Mouse (Mus musculus): ENCODE measurements around the gene Gab2. TPM values are rescaled to one million over a fixed set of nuclear protein-coding genes. Genes with fewer than 3 reads are reported as not detected.

The Gab2 gene
- polyA plus RNA-seq, 1 experiment from 2014 or later, result 5.5 TPM

DNA sequence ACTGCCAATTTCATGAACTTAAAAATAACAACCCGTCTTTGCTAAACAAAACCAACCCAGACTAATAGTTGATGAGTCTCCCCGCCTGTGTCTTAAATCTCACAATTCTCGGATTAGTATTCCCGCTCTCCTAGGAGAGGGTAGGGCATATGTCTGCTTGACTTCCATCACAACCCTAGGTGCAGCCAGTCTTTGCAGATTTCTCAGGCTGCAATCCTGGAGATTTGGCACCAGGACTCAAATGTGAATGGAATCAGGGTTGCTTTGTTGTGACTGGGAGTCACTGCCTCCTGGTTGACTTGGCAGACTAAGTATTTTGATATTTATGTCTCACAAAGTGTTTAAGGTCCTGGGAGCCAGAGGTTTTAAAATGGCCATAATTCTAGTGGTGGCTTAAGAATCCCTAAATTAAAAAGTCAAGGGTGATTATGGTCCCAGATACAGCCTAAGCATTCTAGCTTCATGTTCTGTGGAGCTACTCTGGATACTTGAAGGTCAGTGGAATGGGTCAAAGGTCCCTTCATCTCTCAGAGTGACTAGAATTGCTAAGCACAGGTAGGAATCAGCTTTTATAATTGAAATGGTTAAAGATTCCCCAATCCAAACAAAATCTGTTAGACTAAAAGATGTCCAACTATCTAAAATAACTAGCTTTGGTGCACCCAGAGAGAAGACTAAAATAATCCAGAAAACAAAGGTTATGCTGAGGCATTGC, 1.6 kb upstream of the Gab2 start:
- 70% methylated on average over 4 of the region's 4 CpGs for WGBS
- Histone ChIP-seq H3K27ac (ENCODE audit: low read depth, low read length) (0 out of 2 replicates have a peak overlapping the region, but pooled peaks have one; percentile 98), H3K9ac (ENCODE audit: low read depth, low read length) (no peak overlapping the region), H3K4me2 (replicated peaks; ENCODE audit: low read depth) (no peak overlapping the region), H3K4me3 (ENCODE audit: low read depth, low read length) (no peak overlapping the region), H3K36me3 (ENCODE audit: control insufficient read depth, insufficient read depth) (no peaks in the 10 kb centered on the region), H3K4me1 (replicated peaks; ENCODE audit: control insufficient read depth, insufficient read depth, low read length) (0 out of 2 replicates have a peak, but pooled peaks cover 2% of the 10 kb centered on the region), H3K27me3 (replicated peaks; ENCODE audit: control insufficient read depth, insufficient read depth, low read length) (no peaks in the 10 kb centered on the region), H3K9me3 (ENCODE audit: control insufficient read depth) (no peaks in the 10 kb centered on the region)
- ATAC-seq, result no peak
- no peak for TF ChIP-seq CTCF (IDR thresholded peaks at IDR 0.05; ENCODE audit: low read depth)

DNA sequence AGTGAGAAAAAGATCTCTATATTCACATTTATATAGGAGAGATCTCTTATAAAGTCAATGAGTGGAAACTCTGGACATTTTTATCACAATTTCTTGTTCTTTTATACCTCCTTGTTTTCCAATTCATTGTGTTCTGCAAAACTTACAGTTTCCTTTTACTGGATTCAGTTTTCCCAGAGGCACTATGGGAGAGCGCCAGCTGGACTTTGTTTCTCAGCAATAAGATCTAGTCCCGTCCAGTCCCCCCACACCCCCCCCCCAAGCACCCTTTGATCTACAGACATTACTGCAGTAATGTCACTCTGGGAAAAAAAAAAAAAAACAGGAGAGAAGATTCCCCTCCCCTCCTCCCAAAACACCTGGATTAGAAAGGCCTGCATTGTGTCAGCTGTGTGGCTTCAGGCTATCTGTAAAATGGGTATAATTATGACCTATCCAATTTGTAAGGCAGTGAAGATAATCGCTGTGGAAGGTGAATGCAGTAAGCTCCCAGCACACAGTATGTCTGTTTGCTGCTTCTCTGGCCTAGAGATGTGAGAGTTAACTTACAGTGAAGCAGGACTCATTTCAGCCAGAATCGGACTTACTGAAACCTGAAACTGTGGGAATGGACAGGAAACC, 655 bp upstream of the Gab2 start:
- Histone ChIP-seq H3K4me1 (replicated peaks; ENCODE audit: control insufficient read depth, insufficient read depth, low read length) (0 out of 2 replicates have a peak, but pooled peaks cover 2% of the 10 kb centered on the region), H3K27me3 (replicated peaks; ENCODE audit: control insufficient read depth, insufficient read depth, low read length) (no peaks in the 10 kb centered on the region), H3K4me3 (ENCODE audit: low read depth, low read length) (peak overlapping the region; percentile 82), H3K4me2 (replicated peaks; ENCODE audit: low read depth) (peak overlapping the region; percentile 85), H3K9me3 (ENCODE audit: control insufficient read depth) (no peaks in the 10 kb centered on the region), H3K36me3 (ENCODE audit: control insufficient read depth, insufficient read depth) (no peaks in the 10 kb centered on the region), H3K27ac (ENCODE audit: low read depth, low read length) (peak overlapping the region; percentile 98), H3K9ac (ENCODE audit: low read depth, low read length) (peak overlapping the region; percentile 94)
- no peak for ATAC-seq
- TF ChIP-seq CTCF (IDR thresholded peaks at IDR 0.05; ENCODE audit: low read depth), result no peak
- whole genome bisulfite sequencing, result 21% methylated on average over 4 of the region's 4 CpGs

DNA sequence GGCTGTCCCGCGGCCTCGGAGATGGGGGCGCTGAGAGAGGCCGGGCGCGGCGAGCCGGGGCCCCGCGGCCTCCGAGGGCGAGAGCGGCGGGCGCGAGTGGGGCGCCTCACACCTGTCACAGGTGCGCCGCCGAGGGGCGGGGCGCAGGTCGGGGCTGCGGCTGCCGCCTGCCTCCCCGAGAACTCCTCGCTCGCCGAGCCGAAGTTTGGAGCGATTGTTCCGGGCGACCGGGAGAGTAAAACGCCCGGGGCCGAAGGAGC, 503 bp downstream of the Gab2 start:
- under 1% methylated on average over 18 of the region's 38 CpGs for WGBS
- TF ChIP-seq CTCF (IDR thresholded peaks at IDR 0.05; ENCODE audit: low read depth), result no peak
- H3K36me3 ChIP-seq (ENCODE audit: control insufficient read depth, insufficient read depth), result no peaks in the 10 kb centered on the region
- peak; percentile 82 for ATAC-seq
- peak overlapping the region; percentile 85 for H3K4me2 ChIP-seq (replicated peaks; ENCODE audit: low read depth)
- H3K27ac ChIP-seq (ENCODE audit: low read depth, low read length), result peak overlapping the region; percentile 98
- H3K4me1 ChIP-seq (replicated peaks; ENCODE audit: control insufficient read depth, insufficient read depth, low read length), result 0 out of 2 replicates have a peak, but pooled peaks cover 2% of the 10 kb centered on the region
- H3K9me3 ChIP-seq (ENCODE audit: control insufficient read depth), result no peaks in the 10 kb centered on the region
- peak overlapping the region; percentile 82 for H3K4me3 ChIP-seq (ENCODE audit: low read depth, low read length)
- H3K9ac ChIP-seq (ENCODE audit: low read depth, low read length), result peak overlapping the region; percentile 94
- H3K27me3 ChIP-seq (replicated peaks; ENCODE audit: control insufficient read depth, insufficient read depth, low read length), result no peaks in the 10 kb centered on the region

DNA sequence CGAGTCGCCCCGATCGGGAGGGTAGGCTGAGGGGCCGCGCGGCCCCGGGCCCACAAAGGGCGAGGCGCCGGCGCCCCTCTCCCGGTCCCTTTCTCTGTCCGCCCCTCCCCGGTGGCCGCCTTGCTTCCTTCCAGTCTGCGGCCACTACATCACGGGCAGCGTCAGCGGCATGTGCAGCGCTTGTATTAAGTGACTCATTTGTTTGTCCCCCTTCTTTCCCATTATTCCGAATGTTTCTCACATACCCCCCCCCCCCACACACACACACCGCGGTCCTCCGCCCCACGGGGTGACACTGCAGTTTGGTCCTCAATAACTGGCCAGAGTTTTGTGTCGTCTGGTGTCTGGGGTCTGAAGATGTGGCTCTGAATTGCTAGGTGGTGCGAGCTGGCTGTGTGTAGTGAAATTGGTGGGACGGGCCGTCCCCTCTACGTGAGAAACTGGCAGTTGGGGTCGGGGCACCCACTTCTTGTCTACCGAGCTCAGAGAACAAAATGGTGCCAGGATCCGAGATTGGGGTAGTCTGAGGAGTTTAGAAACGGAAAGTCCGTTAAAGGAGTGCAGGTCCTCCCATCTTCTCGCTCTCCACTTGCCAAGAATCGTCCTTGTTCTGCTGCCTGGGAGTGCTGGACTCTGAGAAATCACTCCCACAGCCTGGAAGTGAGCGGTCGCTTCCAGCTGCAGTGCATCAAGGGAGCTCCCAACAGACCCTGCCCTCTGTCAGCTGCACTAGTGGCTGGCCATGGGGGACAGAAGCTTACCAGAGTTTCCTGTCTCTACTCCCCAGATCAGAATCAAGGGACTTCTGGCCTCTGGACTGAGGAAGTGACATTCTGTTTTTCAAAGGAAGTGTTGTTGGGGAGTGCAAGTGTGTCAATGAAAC, 1.1 kb downstream of the Gab2 start:
- WGBS, result under 1% methylated on average over 28 of the region's 40 CpGs
- Histone ChIP-seq H3K4me3 (ENCODE audit: low read depth, low read length) (peak overlapping the region; percentile 82), H3K4me2 (replicated peaks; ENCODE audit: low read depth) (peak overlapping the region; percentile 85), H3K4me1 (replicated peaks; ENCODE audit: control insufficient read depth, insufficient read depth, low read length) (0 out of 2 replicates have a peak, but pooled peaks cover 2% of the 10 kb centered on the region), H3K9me3 (ENCODE audit: control insufficient read depth) (no peaks in the 10 kb centered on the region), H3K27me3 (replicated peaks; ENCODE audit: control insufficient read depth, insufficient read depth, low read length) (no peaks in the 10 kb centered on the region), H3K27ac (ENCODE audit: low read depth, low read length) (peak overlapping the region; percentile 98), H3K9ac (ENCODE audit: low read depth, low read length) (peak overlapping the region; percentile 94), H3K36me3 (ENCODE audit: control insufficient read depth, insufficient read depth) (no peaks in the 10 kb centered on the region)
- ATAC-seq, result peak; percentile 45
- TF ChIP-seq CTCF (IDR thresholded peaks at IDR 0.05; ENCODE audit: low read depth), result no peak

DNA sequence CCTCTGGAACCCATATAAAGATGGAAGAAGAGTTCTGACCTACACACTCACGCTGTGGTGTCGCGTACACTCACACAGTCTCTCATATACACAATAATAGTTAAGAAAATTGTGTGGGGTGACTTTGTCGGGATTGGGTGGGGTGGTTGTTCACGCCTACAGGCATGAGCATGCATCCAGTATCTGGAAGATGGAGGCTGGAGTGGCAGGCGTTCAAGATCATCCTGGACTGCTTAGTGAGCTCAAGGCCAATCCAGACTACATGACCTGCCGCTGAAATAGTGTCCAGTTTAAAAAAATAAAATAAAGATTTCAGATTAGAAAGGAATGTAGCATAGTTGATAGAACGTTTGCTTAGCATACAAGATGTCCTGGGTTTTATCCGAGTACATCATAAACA, 2.2 kb downstream of the Gab2 start:
- Histone ChIP-seq H3K4me1 (replicated peaks; ENCODE audit: control insufficient read depth, insufficient read depth, low read length) (0 out of 2 replicates have a peak, but pooled peaks cover 2% of the 10 kb centered on the region), H3K27me3 (replicated peaks; ENCODE audit: control insufficient read depth, insufficient read depth, low read length) (no peaks in the 10 kb centered on the region), H3K4me2 (replicated peaks; ENCODE audit: low read depth) (peak overlapping the region; percentile 85), H3K9ac (ENCODE audit: low read depth, low read length) (no peak overlapping the region), H3K27ac (ENCODE audit: low read depth, low read length) (no peak overlapping the region), H3K36me3 (ENCODE audit: control insufficient read depth, insufficient read depth) (no peaks in the 10 kb centered on the region), H3K4me3 (ENCODE audit: low read depth, low read length) (no peak overlapping the region), H3K9me3 (ENCODE audit: control insufficient read depth) (no peaks in the 10 kb centered on the region)
- no peak for ATAC-seq
- TF ChIP-seq CTCF (IDR thresholded peaks at IDR 0.05; ENCODE audit: low read depth), result no peak
- 75% methylated on average over 9 of the region's 9 CpGs for WGBS

DNA sequence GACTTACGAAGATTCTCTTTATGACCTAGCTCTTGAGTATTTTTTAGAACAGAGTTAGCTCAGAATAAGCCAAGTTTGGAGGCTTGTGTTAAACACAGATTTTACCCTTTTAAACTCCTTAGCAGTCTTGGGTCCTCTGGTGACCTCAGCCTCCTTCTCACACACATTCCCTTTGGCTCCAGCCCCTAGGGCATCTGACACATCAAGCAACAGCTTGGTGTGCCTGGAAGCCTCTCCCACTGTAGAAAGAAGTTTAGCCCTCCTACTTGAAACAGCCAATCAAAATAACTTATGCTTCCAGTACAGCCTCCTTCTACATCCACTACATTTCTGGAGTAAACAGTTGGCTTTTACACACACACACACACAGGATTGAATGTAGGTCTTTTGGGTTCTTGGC, 2.8 kb downstream of the Gab2 start:
- Histone ChIP-seq H3K9ac (ENCODE audit: low read depth, low read length) (no peak overlapping the region), H3K27ac (ENCODE audit: low read depth, low read length) (no peak overlapping the region), H3K9me3 (ENCODE audit: control insufficient read depth) (no peaks in the 10 kb centered on the region), H3K4me3 (ENCODE audit: low read depth, low read length) (no peak overlapping the region), H3K27me3 (replicated peaks; ENCODE audit: control insufficient read depth, insufficient read depth, low read length) (no peaks in the 10 kb centered on the region), H3K4me2 (replicated peaks; ENCODE audit: low read depth) (no peak overlapping the region), H3K4me1 (replicated peaks; ENCODE audit: control insufficient read depth, insufficient read depth, low read length) (0 out of 2 replicates have a peak, but pooled peaks cover 2% of the 10 kb centered on the region), H3K36me3 (ENCODE audit: control insufficient read depth, insufficient read depth) (no peaks in the 10 kb centered on the region)
- 86% methylated on average over 1 of the region's 1 CpGs for WGBS
- TF ChIP-seq CTCF (IDR thresholded peaks at IDR 0.05; ENCODE audit: low read depth), result no peak
- no peak for ATAC-seq
